Mouse (Mus musculus) bone marrow, adult 2 months (tissue): Measurements from ENCODE around the gene Ddx18.

Experiments
- CTCF ChIP-seq: fragments of 200-500 bp; IDR thresholded peaks from 2 replicates; pipeline ENCODE4 v1.5.1; 2011; ENCODE audit warnings: low read length, control low read depth; ENCODE audit not compliant: control insufficient read depth, insufficient read depth
- POLR2A ChIP-seq: fragments of 200-500 bp; IDR thresholded peaks from 2 replicates; pipeline ENCODE4 v1.6.1; 2011; ENCODE audit warnings: low read depth, mild to moderate bottlenecking, control low read depth, low read length, borderline replicate concordance; ENCODE audit not compliant: control insufficient read depth

DNA sequence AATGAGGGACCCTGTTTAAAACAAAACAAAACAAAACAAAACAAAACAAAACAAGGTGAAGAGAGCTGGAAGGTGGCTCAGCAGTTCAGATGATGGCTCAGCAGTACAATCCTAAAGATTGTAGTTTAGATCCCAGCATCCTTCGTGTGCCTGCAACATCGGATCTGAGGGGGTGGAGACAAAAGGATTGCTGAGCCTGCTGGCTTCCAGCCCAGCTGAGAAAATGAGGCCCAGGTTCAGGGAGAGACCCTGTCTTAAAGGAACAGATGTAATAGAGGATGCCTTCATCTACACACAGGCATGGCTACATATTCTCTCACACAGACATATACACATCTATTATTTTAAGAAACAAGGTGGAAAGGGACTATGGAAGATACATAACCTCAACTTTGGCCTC is 56.6 kb downstream of the Ddx18 start:
- TF ChIP-seq CTCF (no peak), POLR2A (no peak)
